Mouse (Mus musculus) right cerebral cortex, postnatal 36 days (tissue): ENCODE data around the gene Gm1110.
"Not testable (repeated sequence)": the region's sequence is repeated elsewhere in the genome, so short reads cannot be mapped to it uniquely, and the experiment has no call there.

Experiments
- DNase-seq, 2 experiments: peaks; one replicate each; pipeline ENCODE4 v3.0.0; 2022; ENCODE audit warnings: low spot score in 2 of 2, mixed read lengths in 1 of 2

Gm1110 gene

GRCm38 (mm10) chr9:26922909-26923526, at the start of gene Gm1110:
Gm1110 (minus strand) TSS chr9:26923111.
- DNase-seq: no peak

- DNase-seq: no peak
Observed at GRCm38 (mm10) chr9:26947790-26948189, 24.9 kb upstream of the Gm1110 start.

DNA sequence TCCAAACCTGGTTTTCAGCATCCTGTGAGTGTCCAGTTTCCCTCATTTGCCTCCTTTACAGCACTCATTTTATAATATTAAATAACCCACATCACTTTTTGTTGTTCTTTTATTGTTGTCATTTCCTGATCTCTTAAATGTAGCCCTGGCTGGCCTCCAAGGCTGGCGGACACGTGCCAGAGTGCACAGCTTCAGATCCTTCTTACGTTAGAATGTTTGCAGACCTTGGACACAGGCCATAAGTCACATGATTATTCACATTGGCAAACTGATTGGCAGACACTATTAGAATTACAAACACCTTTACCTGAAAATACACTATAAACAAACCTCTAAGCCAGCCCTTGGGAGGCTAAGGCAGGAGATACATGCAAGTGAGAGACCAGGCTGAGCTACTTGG, 1.2 kb upstream of the Gm1110 start:
- no peak for DNase-seq

DNA sequence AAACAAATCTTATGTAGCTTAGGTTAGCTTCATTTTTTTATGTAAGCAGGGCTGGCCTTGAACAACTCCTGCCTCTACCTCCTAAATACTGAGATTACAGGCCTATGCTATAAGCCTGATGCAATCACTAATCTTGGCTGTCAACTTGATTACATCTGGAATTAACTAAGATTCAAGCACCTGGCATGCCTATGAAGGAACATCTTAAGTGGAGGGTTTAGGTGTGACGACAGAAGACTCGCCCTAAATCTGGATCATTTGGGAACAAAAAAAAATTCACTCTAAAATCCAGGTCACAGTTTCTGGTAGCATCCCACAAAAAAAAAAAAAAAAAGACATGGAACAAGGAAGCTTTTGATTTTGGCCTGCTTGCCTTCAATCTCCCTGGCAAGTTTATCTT, 3.1 kb downstream of the Gm1110 start:
- DNase-seq: no peak

DNA sequence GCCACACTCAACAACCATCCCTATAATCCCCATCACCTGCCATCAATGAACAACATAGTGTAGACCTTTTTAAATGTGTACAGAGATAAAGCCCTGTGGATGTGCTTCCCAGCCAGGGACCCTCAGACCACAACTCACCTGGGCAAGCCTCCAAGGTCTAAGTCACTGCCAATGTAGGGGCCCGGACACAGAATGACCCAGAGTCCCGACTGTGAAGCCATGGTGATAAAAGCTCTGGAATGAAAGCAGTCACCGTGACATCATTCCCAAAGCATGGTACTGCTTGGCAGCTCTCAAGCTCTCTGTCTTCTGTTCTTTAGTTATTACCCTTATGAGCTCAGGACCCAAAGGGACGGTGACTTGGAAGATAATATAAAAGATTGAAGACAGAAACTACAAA, 9.8 kb downstream of the Gm1110 start:
- no peak for DNase-seq

DNA sequence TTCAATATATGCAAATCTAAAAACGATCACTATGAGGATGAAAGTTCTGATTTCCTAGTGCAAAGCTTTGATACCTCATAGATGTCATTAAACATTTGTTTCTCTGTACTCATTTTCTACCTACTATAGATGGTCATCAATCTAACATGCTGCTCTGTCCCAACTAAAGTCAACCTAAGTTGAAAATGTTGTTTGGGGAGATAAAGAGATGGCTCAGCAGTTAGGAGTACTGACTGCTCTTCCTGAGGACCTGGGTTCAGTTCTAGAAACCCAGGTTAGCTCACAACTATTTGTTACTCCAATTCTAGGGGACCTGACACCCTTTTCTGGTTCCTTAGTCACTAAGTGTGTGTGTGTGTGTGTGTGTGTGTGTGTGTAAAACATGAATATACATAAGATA, 11.7 kb downstream of the Gm1110 start:
- no peak for DNase-seq

DNA sequence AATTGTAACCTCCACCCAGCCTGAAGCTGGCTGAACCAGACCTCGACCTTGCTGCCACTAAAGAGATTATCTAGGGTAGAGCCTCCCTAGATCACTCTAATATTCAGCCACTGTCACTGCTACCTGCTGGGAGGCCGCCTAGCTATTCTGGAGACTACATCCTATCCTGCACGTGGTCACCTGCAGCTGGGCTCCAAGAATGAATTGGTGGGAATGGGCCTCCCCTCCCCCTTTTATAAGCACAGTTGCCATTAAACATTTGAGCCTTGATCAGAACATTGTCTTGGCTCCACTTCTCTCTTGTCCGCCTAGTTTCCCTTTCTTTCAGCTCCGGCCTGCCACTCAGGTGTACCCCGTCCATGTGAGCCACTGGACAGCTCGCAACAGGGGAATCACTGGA, 53.1 kb downstream of the Gm1110 start:
- not testable (repeated sequence) for DNase-seq

DNA sequence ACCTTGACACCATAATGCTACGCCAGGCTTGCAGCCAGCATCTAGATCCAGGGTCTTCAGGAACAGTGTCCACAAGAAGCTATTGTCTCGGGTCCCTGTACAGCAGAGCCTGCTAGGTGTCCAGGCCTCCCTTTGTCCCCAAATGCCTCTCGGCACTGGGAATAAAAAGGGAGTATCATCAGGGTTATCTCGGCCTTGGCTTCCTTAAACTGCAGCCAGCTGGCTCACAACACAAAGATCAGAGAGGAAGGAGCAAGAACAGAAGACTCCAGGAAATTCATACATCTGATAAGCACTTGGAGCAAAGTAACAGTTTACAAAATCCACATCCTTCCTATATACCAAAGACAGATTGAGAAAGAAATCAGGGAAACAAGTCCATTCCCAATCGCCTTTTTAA, 62.2 kb downstream of the Gm1110 start, which contains the start of gene Glb1l3:
Gene Glb1l3, minus strand, starts transcription at position 140 of the 400 bp plus-strand sequence.
- no peak for DNase-seq

GRCm38 (mm10) chr9:26831089-26831488, 91.8 kb downstream of the Gm1110 start:
- no peak for DNase-seq
